Mouse (Mus musculus): ENCODE results near the gene Cbx3.
"Not testable (repeated sequence)": the region's sequence is repeated elsewhere in the genome, so short reads cannot be mapped to it uniquely, and the experiment has no call there.

Cbx3 gene

DNA sequence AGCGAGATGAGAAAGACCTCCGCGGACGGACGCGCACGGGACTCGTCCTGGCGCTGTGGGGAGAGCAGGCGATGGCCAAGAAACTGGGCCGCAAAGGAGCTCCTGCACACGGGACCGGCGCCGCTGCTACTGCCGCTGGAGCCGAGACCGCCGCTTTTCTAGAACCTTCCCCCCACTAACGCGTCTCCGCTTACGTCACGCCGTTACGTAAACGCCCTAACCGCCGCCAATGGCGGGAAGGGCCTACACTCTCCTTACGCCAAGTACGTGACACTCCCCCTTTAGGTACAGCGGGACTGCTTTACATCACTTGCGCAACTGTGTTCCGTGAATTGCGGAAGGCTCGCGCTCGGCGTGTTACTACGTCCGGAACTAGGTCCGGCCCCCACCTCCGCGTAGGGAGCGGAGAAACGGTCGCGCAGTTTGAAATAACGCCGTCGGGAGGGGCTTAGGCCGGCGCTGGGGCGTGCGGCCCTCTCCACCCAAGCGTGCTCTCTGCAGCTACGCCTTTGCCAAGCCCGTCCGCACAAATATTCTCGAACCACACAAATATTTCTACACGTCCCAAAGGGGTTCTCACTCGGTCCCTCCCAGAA is 347 bp upstream of the Cbx3 start, which contains the start of gene Hnrnpa2b1:
Gene Hnrnpa2b1, minus strand, starts transcription at position 180 of the 596 bp plus-strand sequence.
- peak; percentile 99 for DNase-seq (ENCODE audit: extremely low spot score, low spot score)

DNA sequence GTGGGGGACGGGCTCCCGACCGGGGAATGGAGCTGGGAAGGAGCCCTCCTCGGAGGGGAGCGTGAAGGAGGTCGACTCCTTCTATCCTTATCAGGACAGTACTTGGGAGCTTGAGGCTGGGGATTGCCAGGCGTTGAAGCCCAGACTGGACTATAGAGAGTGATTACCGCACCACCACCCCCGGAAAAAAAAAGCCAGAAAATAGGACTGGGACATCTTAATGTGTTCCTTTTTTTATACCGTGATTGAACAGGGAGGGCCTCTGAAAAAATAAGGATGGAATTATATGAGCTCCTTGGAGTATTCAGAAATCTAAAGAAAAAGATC is 982 bp downstream of the Cbx3 start:
- no peak for DNase-seq (ENCODE audit: extremely low spot score, low spot score)

DNA sequence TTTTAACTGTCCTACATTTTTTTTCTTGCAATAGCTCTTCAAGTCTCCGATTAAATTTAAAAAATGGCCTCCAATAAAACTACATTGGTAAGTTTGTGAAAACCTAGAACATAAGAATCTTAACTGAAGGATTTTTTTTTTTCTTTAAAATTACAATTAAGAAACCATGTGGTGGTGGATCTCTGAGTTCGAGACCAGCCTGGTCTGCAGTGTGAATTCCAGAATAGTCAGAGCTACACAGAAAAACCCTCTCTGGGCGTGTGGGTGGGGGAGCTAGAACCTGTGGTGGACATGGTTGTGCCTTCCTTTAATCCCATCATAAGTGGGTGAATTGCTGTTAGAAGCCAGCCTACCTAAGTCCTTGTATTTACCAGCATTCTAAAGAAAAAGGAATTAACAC is 1.6 kb downstream of the Cbx3 start:
- DNase-seq (ENCODE audit: extremely low spot score, low spot score): no peak

DNA sequence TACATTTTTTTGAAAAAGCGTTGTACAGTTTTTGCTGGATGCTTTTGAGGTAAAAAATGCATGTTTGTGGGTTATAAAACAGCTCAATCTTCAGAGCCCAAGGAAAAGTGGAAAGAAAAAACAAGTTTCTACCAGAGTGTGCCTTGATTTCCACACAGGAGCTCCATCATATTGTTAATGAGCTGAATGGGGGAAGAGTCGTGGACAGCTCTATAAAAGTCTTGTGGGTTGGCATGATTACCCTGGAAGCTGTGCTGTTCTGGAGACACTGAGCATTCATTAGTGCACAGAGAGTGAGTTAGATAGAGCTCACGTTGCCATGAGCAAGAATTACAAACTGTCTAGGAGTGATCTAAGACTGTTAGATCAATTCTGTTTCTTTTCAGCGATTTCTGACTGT is 2.1 kb downstream of the Cbx3 start:
- no peak for DNase-seq (ENCODE audit: extremely low spot score, low spot score)

DNA sequence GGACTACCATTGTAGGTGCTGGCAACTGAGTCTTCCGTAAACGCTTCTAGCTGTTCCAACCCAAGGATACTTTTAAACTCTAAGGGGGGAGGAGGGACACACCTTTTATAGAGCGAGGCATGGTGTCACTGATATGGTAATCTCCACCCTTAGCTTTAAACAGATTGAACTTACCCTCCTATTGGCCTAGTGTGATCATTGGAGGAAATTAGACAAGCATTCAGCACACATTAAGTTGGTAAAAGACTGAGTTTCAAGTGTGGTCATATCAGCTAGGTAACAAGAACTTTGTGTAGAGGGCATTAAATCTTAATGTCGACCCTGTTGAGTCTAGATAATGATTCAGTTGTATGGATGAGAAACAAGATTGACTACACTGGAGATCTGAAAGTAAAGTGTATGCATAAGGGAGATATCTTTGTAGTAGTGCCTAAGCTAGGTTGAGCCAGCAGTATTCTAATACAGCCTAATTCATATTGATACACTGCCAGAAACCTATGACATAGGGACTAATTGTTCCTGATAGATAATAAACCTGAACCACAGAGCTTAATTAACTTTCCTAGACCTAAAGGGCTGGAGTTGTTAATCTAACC is 9.1 kb downstream of the Cbx3 start:
- no peak for DNase-seq (ENCODE audit: extremely low spot score, low spot score)

DNA sequence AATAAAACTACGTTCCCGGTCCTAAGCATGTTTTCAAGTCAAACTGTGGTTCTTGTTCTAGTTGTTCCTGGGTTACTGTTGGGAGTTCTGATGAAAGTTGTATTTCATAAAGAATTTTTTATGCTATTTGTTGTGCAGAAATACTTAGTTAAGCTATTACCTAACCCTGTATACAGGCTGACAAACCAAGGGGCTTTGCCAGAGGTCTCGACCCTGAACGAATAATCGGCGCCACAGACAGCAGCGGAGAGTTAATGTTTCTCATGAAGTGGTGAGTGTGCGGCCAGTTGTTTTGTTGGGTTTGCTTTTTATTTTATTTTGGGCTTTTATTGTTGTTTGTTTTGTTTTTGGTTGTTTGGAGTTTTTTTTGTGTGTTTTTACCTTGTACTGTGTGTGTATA is 11.4 kb downstream of the Cbx3 start:
- DNase-seq (ENCODE audit: extremely low spot score, low spot score): no peak

DNA sequence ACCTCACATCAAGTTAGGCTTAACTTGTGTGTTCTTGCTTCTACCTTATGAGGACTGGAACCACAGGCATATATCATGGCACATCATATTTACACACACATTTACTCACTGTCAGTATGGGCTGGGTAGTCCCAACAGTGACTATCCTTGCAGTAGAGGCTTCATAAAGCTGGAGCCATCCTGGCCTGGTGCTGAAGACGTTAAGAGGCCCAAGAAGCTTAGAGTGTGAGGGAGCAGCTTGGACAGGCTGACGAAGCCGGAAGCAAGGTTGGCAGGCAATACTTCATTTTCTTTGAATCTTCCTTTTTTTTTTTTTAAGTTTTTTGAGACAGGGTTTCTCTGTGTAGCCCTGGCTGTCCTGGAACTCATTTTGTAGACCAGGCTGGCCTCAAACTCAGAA is 13.7 kb downstream of the Cbx3 start:
- no peak for DNase-seq (ENCODE audit: extremely low spot score, low spot score)

DNA sequence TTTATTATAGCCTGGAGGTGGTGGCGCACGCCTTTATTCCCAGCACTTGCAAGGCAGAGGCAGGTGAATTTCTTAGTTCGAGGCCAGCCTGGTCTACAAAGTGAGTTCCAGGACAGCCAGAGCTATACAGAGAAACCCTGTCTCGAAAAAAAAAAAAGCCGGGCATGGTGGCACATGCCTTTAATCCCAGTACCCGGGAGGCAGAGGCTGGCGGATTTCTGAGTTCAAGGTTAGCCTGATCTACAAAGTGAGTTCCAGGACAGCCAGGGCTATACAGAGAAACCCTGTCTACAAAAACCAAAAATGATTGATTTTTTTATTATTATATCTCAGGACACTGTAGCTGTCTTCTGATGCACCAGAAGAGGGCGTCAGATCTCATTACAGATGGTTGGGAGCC is 14.4 kb downstream of the Cbx3 start:
- DNase-seq (ENCODE audit: extremely low spot score, low spot score): not testable (repeated sequence)

DNA sequence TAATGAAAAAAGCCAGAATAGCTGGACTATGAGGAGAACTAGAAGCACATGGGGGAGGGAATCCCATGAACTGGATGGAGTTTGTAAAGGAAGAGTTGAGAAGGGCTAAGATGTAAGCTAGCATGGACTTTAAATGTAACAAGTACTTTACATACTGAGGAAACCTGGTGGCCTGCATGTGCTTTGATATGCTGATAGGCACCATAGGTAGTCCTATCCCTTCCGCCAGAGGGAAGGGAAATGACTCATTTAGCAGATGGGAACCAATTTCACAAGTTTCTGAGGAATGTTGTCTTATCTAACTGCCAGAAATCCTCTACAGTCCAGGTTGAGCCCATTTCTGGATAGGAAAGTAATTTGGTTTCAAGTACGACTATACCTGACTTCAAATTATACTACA is 15.5 kb downstream of the Cbx3 start:
- DNase-seq (ENCODE audit: extremely low spot score, low spot score): no peak

DNA sequence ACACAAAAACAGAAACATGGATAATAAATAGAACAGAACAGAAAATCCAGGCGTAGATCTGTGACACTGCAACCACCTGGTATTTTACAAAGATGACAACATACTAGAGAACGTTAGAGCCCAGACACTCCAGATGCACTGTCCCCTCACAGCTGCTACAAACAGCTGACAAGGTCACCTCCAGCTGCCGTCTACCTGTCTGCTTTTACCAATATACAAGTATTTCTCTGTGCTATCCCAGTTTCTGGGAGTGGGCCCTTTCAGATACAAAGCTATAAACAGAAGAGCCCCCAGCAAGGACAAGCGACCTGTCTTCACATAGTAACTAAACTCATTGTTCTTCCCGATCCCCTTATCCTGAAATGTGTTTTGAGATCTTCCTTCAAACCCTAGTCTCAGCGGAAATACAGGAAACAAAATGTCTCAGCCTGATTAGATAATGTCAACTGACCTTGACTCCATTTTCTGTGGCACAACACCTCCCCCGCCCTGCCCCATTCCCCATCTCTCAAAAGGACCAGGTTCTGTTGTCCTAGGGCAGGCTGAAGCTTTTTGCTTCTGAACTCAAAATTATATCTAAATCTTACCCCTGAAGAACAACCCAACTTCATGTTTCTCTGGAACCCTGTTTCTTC is 16.0 kb downstream of the Cbx3 start:
- DNase-seq (ENCODE audit: extremely low spot score, low spot score): no peak

DNA sequence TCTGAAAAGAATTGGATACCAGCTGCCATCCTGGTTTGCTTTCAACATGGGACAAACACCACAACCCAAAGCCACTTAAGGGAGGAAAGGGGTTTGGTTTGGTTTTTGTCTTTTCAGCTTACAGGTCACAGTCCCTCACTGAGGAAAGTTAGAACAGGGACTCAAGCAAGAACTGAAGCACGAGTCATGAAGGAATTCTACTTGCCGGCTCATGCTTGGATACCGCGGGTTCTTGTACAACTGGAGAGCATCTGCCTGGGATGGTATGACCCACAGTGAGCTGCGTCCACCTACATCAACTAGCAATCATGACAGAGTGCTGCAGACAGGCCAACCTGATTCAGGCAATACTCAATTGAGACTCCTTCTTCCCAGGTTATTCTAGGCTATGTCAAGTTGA is 16.6 kb downstream of the Cbx3 start:
- no peak for DNase-seq (ENCODE audit: extremely low spot score, low spot score)

DNA sequence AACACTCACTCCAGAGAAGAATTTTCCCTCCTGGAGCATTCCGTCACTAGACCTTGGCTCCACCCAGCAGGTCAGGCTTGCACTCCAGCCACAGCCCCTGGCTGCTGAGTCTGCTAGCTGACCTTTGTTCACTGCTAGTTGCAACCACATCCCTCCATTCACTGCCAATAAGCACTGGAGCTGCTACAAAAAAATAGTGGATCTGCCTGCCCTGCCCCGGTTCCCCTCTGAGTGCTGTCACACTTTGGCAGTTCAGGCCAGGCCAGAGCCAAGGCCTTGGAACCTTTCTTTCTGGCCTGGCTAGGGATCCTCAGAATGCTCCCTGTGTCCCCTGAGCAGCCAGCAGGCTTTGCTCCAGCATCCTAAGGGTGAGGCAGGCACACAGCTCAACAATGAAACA is 19.6 kb downstream of the Cbx3 start:
- DNase-seq (ENCODE audit: extremely low spot score, low spot score): no peak

DNA sequence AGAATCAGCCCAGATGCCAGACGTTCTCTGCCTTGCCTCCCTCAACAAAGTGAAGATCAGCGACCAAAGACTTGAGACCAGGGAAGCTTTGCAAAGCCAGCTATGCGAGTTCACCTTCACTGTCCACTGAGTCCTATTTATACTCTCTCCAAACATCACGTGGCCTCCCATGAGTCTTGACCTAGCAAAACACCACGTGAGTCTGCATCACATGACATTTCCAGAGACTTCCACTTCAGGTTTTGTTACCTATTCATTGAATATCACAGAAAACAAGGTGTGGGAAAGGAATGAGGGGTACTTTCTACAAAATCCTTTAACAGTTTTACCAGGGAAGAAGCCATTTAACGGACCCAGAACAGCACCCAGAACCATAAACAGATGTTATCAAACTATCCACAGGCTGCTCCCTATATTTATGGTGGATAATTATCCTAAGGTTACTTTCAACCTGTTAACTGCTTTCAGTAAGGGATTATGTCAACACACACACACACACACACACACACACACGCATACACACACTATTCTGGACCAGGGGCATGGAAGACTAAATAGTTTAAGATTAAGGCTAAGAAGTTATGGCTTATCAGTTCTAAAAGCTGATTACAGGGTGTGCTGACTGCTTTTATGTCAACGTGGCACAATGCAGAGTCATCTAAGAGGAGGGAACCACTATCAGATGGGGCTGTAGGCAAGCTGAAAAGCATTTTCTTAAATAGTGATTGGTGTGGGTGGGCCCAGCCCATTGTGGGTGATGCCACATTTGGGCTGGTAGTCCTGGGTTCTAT is 27.4 kb downstream of the Cbx3 start:
- no peak for DNase-seq (ENCODE audit: extremely low spot score, low spot score)

DNA sequence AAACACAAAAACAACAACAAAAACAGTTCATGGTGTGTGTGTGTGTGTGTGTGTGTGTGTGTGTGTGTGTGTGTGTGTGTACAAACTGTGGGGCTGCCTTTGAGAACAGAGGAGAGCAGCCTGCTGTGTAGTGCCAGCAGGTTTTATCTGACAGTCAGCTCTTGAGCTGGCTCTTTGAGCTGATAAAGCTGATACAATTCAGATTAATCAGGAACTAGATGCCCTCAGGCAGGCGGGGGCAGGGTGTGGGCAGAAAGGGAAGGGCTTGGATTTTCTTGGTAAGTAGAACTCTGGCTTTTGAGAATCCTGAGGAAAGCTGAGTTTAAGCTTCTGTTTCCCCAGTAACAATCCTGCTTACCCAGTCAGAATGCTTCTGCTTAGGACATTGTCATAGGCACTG is 35.5 kb downstream of the Cbx3 start:
- DNase-seq (ENCODE audit: extremely low spot score, low spot score): no peak

DNA sequence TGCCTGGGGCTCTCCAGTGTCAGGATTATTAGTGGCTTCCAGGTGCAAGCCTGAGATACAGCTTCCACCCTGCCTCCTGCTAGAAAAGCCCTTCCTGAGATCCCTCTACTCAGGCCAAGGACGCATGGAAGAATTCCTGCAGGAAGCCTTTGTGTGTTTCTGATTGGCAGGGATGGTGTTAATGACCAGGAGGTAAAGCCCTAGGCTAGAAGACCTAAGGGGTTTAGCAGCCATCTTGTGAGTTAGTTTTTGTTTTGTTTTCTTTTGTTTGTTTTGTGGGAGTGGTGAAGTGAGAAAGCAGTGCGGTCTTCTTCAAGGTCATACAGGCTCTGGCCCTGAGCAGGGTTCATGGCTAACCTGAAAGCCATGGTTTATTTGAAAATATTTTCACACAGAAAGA is 37.4 kb downstream of the Cbx3 start:
- no peak for DNase-seq (ENCODE audit: extremely low spot score, low spot score)

DNA sequence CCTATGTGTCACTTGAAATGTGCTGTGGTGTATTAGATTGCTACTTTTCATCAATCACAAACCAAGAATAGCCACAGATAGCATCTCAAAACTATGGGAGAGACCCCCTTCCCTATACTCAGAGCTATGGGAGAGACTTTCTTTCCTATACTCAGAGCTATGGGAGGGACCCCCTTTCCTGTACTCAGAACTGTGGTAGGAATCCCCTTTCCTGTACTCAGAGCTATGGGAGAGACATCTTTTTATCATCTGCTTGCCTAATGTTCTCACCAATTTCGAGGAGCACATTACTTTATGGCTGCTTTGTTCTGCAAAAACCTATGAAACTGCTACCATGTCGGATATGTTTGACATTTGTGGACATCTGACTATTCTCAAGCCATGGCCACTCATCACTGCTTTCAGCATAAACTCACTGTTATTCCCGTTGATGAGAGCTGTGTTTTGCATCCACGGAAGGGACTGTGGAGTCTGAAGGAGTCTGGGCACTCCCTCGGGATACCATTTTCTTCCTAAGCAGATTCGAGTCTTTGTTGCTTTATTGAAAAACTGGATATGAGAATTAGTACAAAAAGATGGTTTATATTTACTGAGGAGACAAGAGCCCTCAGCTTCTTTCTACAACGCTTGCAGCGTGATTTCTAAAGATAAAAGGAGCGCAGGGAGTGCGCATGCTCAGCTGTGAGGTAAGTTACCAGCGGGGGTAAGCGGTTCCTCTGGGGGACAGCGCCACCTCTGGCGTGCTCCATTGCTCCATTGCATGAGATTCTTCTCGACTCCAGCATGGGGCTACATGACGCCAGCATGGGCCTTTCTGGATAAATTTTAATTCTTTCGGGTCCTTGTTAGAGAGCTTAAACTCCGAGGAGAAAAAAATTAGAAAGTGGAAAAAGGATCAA is 38.8 kb downstream of the Cbx3 start:
- DNase-seq (ENCODE audit: extremely low spot score, low spot score): peak; percentile 76

DNA sequence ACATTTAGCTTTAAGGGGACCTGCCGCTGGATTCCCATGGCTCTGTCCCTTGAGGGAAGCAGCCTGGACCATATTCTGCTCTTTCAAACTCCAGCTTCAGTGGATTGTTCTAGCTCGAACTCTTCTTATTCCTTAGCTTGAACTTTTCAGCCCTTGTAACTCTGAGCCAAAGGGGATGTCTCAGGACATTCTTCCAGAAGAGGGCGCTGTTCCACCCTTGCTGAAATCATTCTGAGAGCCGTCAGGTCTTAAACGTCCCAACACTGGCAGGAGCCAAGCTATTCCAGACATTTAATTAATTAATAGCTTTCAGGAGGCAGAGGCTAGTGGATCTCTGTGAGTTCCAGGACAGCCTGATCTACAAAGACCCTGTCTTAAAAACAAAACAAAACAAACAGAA is 39.9 kb downstream of the Cbx3 start:
- DNase-seq (ENCODE audit: extremely low spot score, low spot score): peak; percentile 43

DNA sequence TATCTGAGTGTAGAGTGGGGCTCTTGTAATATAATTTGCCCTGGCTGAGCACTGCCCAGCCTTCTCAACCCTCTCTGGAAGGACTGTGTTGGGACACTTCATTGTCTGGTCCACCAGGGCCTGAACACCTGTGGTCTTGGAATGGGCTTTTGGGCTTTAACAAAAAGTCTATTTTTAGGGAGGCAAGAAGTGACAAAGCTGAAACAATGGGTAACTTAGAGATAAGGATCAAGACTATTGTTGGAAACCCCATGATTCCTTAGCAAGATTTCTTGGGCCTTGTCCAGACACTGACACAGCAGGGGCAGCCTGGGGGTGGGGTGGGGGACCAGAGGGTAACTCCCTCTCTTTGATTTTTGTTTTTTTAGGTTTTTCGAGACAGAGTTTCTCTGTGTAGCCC is 40.8 kb downstream of the Cbx3 start:
- no peak for DNase-seq (ENCODE audit: extremely low spot score, low spot score)

DNA sequence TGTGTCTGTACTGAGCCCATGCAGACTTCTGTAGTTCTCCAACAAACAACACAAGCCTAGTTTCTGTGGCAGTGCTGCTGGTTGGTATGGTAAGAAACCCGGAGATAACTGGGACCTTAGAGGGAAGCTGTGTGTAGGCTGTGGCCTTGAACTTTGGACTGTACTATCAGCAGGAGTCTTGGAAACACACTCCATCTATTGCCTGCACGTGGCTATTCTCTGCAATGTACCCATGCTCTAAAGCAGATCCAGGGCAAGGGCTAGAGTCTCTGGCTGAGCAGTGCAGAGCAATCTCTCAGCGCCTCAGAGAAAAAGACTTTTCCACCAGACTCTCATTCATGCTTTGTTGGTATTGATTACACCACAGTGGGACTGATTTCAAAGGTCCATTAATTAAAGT is 43.6 kb downstream of the Cbx3 start:
- no peak for DNase-seq (ENCODE audit: extremely low spot score, low spot score)

DNA sequence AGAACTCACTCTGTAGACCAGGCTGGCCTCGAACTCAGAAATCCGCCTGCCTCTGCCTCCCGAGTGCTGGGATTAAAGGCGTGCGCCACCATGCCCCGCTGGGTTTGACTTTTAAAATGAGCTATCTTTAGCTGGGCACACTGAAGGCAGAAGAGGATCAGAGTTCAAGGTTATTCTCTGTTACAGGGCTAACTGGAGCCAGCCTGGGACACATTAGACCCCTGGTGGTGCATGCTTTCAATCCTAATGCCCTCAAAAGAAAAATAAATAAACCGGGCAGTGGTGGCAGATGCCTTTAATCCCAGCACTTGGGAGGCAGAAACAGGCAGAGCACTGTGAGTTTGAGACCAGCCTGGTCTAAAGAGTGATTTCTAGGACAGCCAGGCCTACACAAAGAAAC is 44.7 kb downstream of the Cbx3 start:
- DNase-seq (ENCODE audit: extremely low spot score, low spot score): no peak

DNA sequence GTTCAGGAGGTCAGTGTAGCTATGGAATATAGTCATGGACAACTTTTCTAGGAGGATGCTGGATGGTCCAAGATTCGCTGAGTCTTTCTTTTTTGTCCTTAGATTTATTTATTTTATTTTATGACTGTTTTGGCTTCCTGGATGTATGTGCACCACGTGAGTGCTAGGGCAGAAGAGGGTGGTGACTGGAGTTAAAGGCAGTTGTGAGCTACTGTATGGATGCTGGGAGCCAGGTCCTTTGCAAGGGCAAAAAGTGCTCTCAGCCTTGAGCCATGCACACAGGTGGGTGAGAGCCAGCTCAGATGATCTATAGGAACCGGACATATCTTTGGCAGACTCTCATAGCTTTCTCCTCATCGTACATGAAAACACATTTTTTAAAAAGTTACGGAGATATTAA is 53.1 kb downstream of the Cbx3 start:
- DNase-seq (ENCODE audit: extremely low spot score, low spot score): no peak

All from neural tube, embryonic 10.5 days (tissue).